Mouse (Mus musculus): ENCODE measurements at regions not wholly inside any gene's neighbourhood (a gene's known extent, or its start where the extent isn't known, plus 50 kb on each side); places are given as distances from the start of the nearest gene placed in this dataset.

DNA sequence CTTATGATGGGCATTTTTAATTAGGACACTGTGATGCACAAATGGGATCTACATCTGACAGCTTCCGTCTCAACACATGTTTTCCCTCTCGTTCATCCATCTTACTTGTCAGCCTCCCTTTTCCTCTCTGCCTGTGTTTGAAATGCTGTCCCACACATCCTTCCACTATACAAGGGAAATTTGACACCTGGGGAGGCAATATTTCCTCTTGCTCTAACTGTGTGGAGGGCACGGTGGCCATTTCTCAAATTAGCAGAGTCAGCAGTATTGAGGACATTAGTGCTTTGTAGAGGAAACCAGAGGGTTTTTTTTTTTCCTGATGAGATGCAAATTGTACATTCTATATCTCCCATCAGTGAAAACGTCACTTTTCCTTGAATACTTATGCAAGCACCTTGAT, 712.2 kb downstream of the Slc4a3 start:
- no peaks in the 10 kb centered on the region for H3K79me3 ChIP-seq (ENCODE audit: low read depth)
- TF ChIP-seq CTCF (IDR thresholded peaks at IDR 0.05; ENCODE audit: control insufficient read depth, insufficient read depth, insufficient read length) (no peak), CEBPB (IDR thresholded peaks at IDR 0.05; ENCODE audit: low read depth) (no peak), MYOD1 (IDR thresholded peaks at IDR 0.05; ENCODE audit: control insufficient read depth, insufficient read length, low read depth) (no peak)
- H3K79me2 ChIP-seq (ENCODE audit: control insufficient read depth, insufficient read depth): no peaks in the 10 kb centered on the region
- no peak overlapping the region for H3K4me3 ChIP-seq (ENCODE audit: insufficient read depth, poor library complexity, severe bottlenecking)
- no peaks in the 10 kb centered on the region for H3K27me3 ChIP-seq (ENCODE audit: control insufficient read depth, insufficient read depth, insufficient read length)
- H3K36me3 ChIP-seq (ENCODE audit: control insufficient read depth, insufficient read depth): no peaks in the 10 kb centered on the region
- no peak overlapping the region for H3ac ChIP-seq (ENCODE audit: control insufficient read depth, insufficient read length, low read depth)

DNA sequence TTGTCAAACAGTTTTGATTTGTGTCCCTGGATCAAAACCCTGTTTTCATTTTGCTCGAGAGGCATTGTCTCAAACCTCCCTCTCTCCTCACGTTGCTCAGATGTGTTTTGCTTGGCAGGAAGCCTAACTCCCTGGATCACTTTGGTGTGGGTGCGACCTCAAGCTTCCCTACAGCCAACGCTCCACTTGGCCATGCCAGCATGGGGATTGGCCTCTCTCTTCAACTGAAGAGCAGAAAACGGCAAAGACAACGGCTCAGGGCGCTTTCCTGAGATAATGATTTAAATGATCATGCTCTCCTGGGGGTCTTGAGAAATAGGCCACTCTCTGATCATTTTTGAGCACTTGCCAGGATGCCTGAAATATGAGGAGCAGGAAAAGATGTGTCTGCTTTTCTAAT, 730.1 kb downstream of the Slc4a3 start:
- Histone ChIP-seq H3K36me3 (ENCODE audit: control insufficient read depth, insufficient read depth) (no peaks in the 10 kb centered on the region), H3K79me2 (ENCODE audit: control insufficient read depth, insufficient read depth) (no peaks in the 10 kb centered on the region), H3K27me3 (ENCODE audit: control insufficient read depth, insufficient read depth, insufficient read length) (no peaks in the 10 kb centered on the region), H3K4me3 (ENCODE audit: insufficient read depth, poor library complexity, severe bottlenecking) (no peak overlapping the region), H3ac (ENCODE audit: control insufficient read depth, insufficient read length, low read depth) (no peak overlapping the region), H3K79me3 (ENCODE audit: low read depth) (no peaks in the 10 kb centered on the region)
- TF ChIP-seq MAX (IDR thresholded peaks at IDR 0.05) (no peak), USF1 (IDR thresholded peaks at IDR 0.05; ENCODE audit: low read depth) (no peak), CEBPB (IDR thresholded peaks at IDR 0.05; ENCODE audit: low read depth) (no peak), MYOG (IDR thresholded peaks at IDR 0.05; ENCODE audit: control insufficient read depth, extremely low read depth, insufficient read length) (no peak), CTCF (IDR thresholded peaks at IDR 0.05; ENCODE audit: control insufficient read depth, insufficient read depth, insufficient read length) (no peak), FOSL1 (IDR thresholded peaks at IDR 0.05; ENCODE audit: insufficient read depth, low read length, poor library complexity, severe bottlenecking) (no peak), MYOD1 (IDR thresholded peaks at IDR 0.05; ENCODE audit: control insufficient read depth, insufficient read length, low read depth) (no peak)

DNA sequence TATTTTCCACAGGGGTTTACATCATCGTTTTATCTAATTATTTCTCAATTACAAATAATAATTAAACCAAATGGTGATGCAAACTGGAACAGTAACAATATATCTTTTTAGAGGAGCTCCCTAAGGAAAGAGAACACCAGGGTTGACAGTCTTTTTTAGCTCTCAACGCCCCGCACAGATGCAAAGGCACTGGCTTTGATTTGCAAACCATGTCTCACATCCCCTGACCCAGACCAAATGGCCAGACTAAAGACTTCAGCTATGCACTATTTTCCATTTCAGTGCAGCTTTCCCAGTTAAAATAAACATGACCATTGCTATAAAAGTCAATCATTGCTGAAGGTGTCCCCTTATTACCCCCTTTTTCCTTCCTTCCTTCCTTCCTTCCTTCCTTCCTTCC, 730.6 kb downstream of the Slc4a3 start:
- no peak overlapping the region for H3ac ChIP-seq (ENCODE audit: control insufficient read depth, insufficient read length, low read depth)
- TF ChIP-seq CTCF (IDR thresholded peaks at IDR 0.05; ENCODE audit: control insufficient read depth, insufficient read depth, insufficient read length) (no peak), FOSL1 (IDR thresholded peaks at IDR 0.05; ENCODE audit: insufficient read depth, low read length, poor library complexity, severe bottlenecking) (no peak), CEBPB (IDR thresholded peaks at IDR 0.05; ENCODE audit: low read depth) (no peak), MYOD1 (IDR thresholded peaks at IDR 0.05; ENCODE audit: control insufficient read depth, insufficient read length, low read depth) (no peak), MAX (IDR thresholded peaks at IDR 0.05) (no peak), MYOG (IDR thresholded peaks at IDR 0.05; ENCODE audit: control insufficient read depth, extremely low read depth, insufficient read length) (no peak), USF1 (IDR thresholded peaks at IDR 0.05; ENCODE audit: low read depth) (no peak)
- H3K79me3 ChIP-seq (ENCODE audit: low read depth): no peaks in the 10 kb centered on the region

DNA sequence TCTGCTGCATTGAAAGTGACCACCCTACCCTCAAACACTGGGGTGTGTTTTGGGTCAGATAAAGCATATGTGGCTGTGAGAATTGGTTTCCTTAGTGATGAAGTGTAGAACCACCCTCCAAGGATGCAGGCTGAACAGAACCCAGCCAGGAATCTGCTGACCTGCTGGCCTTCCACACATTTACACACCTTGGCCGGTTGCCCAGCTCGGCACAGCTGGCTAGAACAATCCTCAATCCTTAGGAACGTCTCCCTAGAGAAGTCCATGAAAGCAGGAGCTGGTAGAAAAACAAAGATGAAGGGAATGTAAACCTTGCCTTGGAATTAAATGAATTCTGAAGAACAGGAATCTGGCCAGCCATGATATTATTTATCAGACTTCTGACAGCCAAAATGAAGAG, 737.3 kb downstream of the Slc4a3 start:
- no peaks in the 10 kb centered on the region for H3K36me3 ChIP-seq (ENCODE audit: control insufficient read depth, insufficient read depth)
- H3K79me2 ChIP-seq (ENCODE audit: control insufficient read depth, insufficient read depth): no peaks in the 10 kb centered on the region
- no peaks in the 10 kb centered on the region for H3K79me3 ChIP-seq (ENCODE audit: low read depth)
- no peak overlapping the region for H3ac ChIP-seq (ENCODE audit: control insufficient read depth, insufficient read length, low read depth)
- TF ChIP-seq USF1 (IDR thresholded peaks at IDR 0.05; ENCODE audit: low read depth): no peak
- TF ChIP-seq MYOG (IDR thresholded peaks at IDR 0.05; ENCODE audit: control insufficient read depth, extremely low read depth, insufficient read length): no peak
- TF ChIP-seq MYOD1 (IDR thresholded peaks at IDR 0.05; ENCODE audit: control insufficient read depth, insufficient read length, low read depth): no peak
- TF ChIP-seq CTCF (IDR thresholded peaks at IDR 0.05; ENCODE audit: control insufficient read depth, insufficient read depth, insufficient read length): no peak
- TF ChIP-seq CEBPB (IDR thresholded peaks at IDR 0.05; ENCODE audit: low read depth): no peak
- no peak for TF ChIP-seq MAX (IDR thresholded peaks at IDR 0.05)
- no peak overlapping the region for H3K4me3 ChIP-seq (ENCODE audit: insufficient read depth, poor library complexity, severe bottlenecking)
- H3K27me3 ChIP-seq (ENCODE audit: control insufficient read depth, insufficient read depth, insufficient read length): no peaks in the 10 kb centered on the region

More for the DNA sequence above, 730.6 kb downstream of the Slc4a3 start:
- Histone ChIP-seq H3K27me3 (ENCODE audit: control insufficient read depth, insufficient read depth, insufficient read length) (no peaks in the 10 kb centered on the region), H3K4me3 (ENCODE audit: insufficient read depth, poor library complexity, severe bottlenecking) (no peak overlapping the region), H3K79me2 (ENCODE audit: control insufficient read depth, insufficient read depth) (no peaks in the 10 kb centered on the region), H3K36me3 (ENCODE audit: control insufficient read depth, insufficient read depth) (no peaks in the 10 kb centered on the region)

DNA sequence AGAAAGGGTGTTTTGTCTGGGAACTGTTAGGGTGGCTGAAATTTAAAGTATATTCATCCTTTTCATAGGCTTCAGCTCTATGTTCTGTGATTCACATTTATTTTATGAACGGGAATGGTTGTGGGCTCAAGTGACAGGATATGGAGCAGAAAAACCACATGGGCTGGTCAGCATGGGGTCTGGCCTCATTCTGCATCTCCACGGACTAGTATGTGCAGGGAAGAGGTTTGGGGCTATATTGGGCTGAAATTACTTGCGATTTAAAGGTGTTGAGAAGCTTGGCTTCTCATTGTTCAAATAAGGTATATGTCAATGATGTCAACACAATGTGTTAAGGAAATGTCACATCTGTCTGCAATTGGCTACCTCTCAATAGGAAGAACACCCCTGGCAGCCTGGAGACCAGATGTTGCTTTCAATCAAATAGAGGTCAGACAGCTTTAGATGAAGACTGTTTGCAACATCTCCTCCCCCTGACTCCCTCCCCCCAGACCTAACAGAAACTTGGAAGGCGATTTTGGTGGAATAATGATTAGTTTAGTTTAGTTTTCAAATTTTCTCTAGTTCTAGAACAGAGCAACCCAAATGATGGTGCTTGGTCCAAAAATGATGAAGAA, 777.0 kb downstream of the Slc4a3 start:
- Histone ChIP-seq H3ac (ENCODE audit: control insufficient read depth, insufficient read length, low read depth) (no peak overlapping the region), H3K79me2 (ENCODE audit: control insufficient read depth, insufficient read depth) (no peaks in the 10 kb centered on the region), H3K4me3 (ENCODE audit: insufficient read depth, poor library complexity, severe bottlenecking) (no peak overlapping the region), H3K79me3 (ENCODE audit: low read depth) (no peaks in the 10 kb centered on the region), H3K27me3 (ENCODE audit: control insufficient read depth, insufficient read depth, insufficient read length) (no peaks in the 10 kb centered on the region), H3K36me3 (ENCODE audit: control insufficient read depth, insufficient read depth) (no peaks in the 10 kb centered on the region)
- no peak for TF ChIP-seq MAX (IDR thresholded peaks at IDR 0.05)
- TF ChIP-seq USF1 (IDR thresholded peaks at IDR 0.05; ENCODE audit: low read depth): no peak
- no peak for TF ChIP-seq CTCF (IDR thresholded peaks at IDR 0.05; ENCODE audit: control insufficient read depth, insufficient read depth, insufficient read length)
- no peak for TF ChIP-seq FOSL1 (IDR thresholded peaks at IDR 0.05; ENCODE audit: insufficient read depth, low read length, poor library complexity, severe bottlenecking)
- TF ChIP-seq MYOG (IDR thresholded peaks at IDR 0.05; ENCODE audit: control insufficient read depth, extremely low read depth, insufficient read length): no peak
- no peak for TF ChIP-seq CEBPB (IDR thresholded peaks at IDR 0.05; ENCODE audit: low read depth)
- TF ChIP-seq MYOD1 (IDR thresholded peaks at IDR 0.05; ENCODE audit: control insufficient read depth, insufficient read length, low read depth): no peak

DNA sequence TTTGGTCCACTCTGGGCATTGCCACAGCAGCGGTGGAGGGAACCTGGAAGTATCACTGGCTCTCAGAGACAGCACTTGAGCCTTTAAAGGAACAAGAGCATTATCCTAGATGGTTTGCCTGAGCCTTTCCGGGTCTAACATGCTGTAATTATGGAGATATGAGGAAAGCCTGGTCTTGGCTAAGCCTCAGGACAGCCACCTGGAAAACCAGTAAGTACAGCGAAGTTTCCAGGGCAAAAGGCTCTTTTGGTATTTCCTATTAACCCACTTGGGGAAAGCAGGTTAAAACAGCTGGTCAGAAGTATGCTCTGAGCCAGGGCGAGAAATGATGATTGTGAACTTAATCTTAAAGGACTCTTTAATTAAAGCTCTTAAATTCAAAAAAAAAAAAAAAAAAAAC, 777.5 kb downstream of the Slc4a3 start:
- Histone ChIP-seq H3K79me2 (ENCODE audit: control insufficient read depth, insufficient read depth) (no peaks in the 10 kb centered on the region), H3ac (ENCODE audit: control insufficient read depth, insufficient read length, low read depth) (no peak overlapping the region), H3K36me3 (ENCODE audit: control insufficient read depth, insufficient read depth) (no peaks in the 10 kb centered on the region), H3K27me3 (ENCODE audit: control insufficient read depth, insufficient read depth, insufficient read length) (no peaks in the 10 kb centered on the region), H3K4me3 (ENCODE audit: insufficient read depth, poor library complexity, severe bottlenecking) (no peak overlapping the region), H3K79me3 (ENCODE audit: low read depth) (no peaks in the 10 kb centered on the region)
- TF ChIP-seq FOSL1 (IDR thresholded peaks at IDR 0.05; ENCODE audit: insufficient read depth, low read length, poor library complexity, severe bottlenecking): no peak
- TF ChIP-seq USF1 (IDR thresholded peaks at IDR 0.05; ENCODE audit: low read depth): no peak
- no peak for TF ChIP-seq CTCF (IDR thresholded peaks at IDR 0.05; ENCODE audit: control insufficient read depth, insufficient read depth, insufficient read length)
- TF ChIP-seq MYOD1 (IDR thresholded peaks at IDR 0.05; ENCODE audit: control insufficient read depth, insufficient read length, low read depth): no peak
- no peak for TF ChIP-seq MAX (IDR thresholded peaks at IDR 0.05)
- TF ChIP-seq CEBPB (IDR thresholded peaks at IDR 0.05; ENCODE audit: low read depth): no peak
- no peak for TF ChIP-seq MYOG (IDR thresholded peaks at IDR 0.05; ENCODE audit: control insufficient read depth, extremely low read depth, insufficient read length)

Measured in C2C12 (cell line).